Mouse (Mus musculus): ENCODE measurements around the gene Acoxl.

Gene Acoxl

DNA sequence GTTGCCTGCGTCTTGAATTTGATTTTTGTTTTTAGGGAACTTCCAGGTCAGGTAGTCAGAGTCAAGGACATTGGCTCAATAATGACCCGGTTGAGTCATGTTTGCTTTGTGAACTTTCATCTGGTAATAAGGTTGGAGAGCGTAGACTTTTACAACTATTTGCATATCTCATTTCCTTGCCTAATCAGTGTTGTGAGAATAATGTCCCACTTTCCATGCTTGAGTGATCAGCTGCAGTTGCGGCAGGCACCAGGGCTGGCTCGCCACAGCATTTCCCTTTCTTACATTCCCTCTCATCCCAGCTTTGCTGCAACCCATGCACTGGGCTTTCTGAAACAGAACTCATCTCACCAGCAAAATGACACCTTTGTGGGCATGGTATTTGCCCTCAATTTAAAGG is 59.0 kb downstream of the Acoxl start:
- peak; percentile 32 for DNase-seq

GRCm38 (mm10) chr2:127904918-127905317 is 66.2 kb downstream of the Acoxl start:
- DNase-seq: no peak

- DNase-seq: no peak
Measured at GRCm38 (mm10) chr2:127906973-127907678, 68.5 kb downstream of the Acoxl start.

GRCm38 (mm10) chr2:127907679-127908042 is 69.0 kb downstream of the Acoxl start:
- no peak for DNase-seq

DNA sequence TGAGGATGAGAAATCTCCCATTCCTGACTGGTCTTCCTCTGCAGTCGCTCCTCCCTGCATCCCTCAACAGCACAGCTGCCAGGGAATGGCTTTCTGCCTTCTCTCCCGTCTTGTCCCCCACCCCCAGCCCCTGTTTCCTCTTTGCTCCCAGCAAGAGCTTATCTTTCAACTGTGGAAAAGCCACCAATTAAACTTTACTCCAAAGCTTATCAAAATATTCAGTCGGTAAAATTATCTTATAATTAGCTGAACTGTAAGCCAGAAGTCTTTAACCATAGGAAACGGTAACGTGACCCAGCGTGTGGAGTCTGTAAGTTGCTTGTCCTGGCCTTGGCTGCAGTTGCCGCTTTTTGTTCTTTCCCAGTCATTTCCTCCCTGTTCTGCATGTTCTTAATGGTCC is 70.2 kb downstream of the Acoxl start:
- DNase-seq: no peak

- DNase-seq: no peak
Measured at GRCm38 (mm10) chr2:127909790-127910189, 71.1 kb downstream of the Acoxl start.

DNA sequence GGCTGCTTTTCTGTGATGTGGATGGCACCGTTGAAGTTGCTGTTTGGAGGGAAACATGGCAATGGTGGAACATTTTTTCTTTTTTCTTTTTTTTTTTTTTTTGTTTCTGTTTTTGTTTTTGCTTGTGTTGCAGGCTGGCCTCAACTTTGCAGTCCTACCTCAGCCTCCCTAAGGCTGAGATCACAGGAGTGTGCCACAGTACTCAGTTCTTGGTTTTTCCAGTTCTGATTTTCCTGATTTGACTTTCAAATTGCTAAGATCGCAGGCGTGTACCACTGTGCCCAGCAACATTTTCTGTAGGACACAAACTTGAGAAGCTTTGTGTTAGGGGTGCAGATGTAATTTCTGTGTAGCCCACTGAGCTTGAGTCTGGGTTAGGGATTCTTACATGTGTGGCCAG is 72.9 kb downstream of the Acoxl start:
- no peak for DNase-seq

DNA sequence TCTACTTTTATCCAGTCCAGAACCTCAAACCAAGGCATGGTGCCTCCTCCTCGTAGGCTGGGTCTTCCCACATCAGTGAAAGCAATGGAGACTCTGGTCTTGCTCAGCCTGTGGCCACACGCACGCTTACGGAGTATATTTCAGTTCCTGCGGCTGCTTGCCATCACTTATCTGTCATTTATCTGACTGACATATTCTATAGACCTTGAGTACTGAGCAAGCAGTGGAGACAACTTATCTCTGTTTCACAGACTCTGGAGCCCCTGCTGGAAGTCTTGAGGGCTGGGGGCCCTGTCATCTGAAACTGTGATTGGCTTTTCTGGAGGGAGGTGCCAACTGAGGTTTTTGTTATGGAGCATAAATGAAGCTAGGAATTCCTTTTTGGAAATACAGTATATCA is 75.4 kb downstream of the Acoxl start:
- no peak for DNase-seq

GRCm38 (mm10) chr2:127916804-127917410 is 78.2 kb downstream of the Acoxl start:
- DNase-seq: no peak

DNA sequence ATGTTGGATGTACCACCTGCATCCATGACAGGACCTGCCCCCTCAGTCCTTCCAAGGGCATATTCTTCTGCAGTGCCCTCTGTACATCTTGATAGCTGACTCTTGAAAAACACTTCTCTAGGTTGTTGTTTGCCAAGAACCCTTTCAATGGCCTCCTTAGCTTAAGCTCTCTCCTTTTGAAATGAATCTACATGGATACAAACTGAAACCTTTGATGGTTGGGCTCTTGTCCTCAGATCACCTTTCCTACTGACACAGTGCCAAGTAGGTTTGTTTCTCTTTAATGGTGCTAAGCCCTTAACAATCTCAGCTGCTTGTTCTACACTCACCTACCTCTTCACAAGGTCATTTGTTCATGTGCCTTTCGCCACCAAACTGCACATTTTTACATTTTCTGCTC is 81.1 kb downstream of the Acoxl start:
- DNase-seq: peak; percentile 10

DNA sequence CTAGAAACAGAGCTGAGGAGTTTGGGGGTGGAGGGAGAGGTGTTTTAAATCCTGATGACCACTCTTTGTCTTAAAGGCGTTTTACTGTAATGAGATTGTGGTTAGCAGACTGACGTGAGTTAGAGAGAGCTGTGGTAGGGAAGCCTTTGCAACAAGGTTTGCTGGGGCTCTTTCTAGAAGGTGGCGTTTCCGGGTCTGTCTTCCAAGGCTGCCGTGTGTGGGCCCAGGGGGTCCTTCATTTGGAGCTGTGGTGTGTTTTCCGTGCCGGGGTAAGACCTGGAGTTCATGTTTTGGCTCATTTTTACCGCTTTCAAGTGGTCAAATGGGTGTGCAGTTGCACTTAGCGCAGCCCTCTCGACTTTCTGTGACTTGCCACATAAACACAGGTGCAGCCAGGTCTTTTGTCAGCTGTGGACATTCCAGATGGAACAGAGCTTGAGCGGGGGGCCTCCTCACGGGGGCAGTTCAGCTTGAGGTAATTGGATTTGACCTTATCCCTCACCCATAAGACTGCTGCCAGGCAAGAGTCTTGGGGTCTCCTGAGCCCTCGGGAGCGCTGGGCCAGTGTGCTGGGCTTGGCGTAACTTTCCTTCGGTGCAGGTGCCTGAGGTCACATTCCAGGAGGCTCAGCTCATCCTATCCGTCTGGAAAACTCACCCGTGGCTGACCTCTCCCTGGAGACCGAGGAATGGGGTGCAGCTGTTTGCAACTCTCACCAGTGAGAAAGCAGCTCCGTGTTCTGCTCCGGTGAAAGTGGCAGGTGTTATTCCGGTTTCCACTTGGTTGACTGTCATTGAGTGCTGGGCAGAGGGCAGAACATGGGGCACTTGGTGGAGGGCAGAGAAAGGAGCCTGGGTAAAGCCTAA is 83.6 kb downstream of the Acoxl start:
- peak; percentile 22 for DNase-seq

DNA sequence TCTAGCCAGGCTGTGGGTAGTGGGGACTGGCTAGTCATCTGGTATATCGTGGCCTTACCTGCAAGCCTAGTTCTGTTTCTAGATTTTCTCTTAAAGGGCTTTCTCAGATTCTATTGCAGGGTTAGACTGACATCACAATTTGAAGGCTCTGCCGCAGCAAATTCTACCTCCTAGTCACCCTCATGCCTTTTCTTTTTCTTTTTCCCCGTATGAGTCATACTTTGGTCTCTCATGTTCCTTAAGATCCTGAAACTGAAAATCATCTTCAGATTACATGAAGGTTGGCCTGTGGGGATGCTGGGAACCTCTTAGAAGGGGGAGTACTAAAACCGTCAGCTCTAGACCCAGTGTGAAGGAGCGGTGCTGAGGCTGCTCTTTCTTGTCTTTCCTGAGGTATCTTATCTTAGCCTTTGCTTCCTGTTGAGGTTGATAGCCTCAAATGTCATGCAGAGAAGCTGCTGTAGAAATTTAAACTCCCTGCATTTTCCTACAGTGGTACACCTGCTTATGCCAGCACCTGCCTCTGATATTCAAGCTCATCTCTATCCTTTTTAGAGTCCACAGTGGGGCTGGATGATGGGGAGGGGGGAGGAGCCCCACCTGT is 84.5 kb downstream of the Acoxl start:
- DNase-seq: no peak

DNA sequence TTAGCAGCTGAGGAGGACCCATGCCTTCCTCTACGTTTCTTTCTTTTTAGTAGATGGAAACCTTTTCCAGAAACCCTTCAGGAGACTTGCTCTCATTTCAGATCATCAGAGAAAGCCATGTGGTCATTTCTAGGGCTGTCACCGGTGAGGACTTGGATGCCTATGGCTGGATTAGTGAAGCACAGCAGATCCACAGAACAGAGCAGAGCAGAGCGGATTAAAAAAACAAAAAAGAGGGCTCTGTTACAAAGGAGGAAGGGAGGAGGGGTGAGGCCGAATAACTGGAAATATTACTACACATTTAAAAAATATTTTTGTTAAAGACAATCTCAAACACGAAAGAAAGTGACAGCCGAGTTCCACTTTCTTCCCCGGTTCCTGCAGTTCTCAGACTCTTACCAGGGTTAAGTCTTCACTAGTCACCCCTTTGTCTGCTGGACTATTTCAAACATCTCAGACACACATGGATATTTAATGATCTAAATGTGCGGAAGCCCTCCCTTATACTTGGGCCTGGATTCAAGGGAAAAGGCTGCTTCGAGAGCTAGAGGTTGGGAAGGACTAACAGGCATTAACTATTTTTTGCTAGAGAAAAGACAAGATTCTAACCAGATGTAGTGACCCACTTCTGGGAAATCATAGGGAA is 88.1 kb downstream of the Acoxl start:
- DNase-seq: no peak

DNA sequence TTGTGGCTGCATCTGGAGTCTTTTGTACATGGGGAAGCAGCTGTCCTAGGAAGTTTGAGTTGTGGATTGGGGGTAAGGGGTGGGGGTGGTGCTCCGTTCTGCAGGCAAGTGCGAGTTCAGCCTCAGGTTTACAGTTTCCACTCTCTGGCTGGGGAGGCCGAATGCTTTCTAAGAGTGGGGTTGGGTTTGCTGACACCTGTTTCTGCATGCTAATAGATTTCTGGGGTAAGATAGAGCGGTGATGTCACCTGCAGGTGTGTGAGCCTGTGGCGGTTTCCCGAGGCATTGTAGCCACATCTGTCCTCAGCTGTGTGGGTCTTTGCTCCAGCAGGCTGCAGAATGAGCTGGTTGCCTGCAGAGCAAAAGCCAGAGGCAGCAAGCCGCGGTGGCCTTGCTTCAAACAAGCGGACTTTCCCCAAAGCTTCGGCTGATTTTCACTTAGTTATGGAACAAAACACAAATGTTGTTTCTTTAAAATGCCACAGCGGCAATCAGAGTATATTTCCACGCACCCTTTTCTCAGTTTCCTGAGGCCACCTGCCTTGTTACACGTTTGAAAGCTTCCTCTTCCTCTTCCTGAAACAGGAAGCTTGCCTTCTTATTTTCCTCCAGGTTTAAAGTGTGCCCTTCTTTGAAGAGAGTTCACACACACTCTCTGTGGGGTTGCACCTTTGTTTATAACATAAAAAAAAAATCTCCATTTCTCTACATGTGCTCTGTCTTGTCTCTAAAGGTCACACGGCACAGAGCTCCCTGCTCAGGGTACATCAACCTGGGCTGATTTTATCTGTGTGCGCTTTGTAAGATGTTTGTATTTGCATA is 89.0 kb downstream of the Acoxl start:
- DNase-seq: no peak

GRCm38 (mm10) chr2:127928279-127928678 is 89.6 kb downstream of the Acoxl start:
- no peak for DNase-seq

DNA sequence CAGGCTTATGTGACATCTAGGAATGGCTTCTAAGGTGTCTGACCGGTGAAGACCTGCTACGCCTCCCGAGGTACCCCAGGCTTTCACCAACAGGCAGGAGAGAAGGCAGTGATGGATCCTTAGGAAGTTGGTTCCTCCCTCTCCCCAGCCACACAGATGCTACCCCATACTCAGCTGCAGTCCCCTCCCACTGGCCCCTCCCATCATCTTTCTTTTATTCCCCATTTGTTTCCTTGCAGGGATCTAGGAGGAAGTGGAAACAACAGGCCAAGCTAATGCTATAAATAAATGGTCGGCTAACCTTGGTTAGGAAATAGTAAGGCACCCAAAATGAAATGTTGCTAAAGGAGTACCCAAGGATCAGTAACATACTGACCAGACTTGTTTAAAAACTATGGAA is 90.2 kb downstream of the Acoxl start:
- DNase-seq: no peak

- no peak for DNase-seq
Measured at GRCm38 (mm10) chr2:127929939-127930715, 91.5 kb downstream of the Acoxl start.

GRCm38 (mm10) chr2:127931576-127931975 is 92.9 kb downstream of the Acoxl start:
- no peak for DNase-seq

GRCm38 (mm10) chr2:127933531-127933931 is 94.9 kb downstream of the Acoxl start:
- DNase-seq: no peak

- no peak for DNase-seq
Measured at GRCm38 (mm10) chr2:127937079-127937478, 98.4 kb downstream of the Acoxl start.

DNA sequence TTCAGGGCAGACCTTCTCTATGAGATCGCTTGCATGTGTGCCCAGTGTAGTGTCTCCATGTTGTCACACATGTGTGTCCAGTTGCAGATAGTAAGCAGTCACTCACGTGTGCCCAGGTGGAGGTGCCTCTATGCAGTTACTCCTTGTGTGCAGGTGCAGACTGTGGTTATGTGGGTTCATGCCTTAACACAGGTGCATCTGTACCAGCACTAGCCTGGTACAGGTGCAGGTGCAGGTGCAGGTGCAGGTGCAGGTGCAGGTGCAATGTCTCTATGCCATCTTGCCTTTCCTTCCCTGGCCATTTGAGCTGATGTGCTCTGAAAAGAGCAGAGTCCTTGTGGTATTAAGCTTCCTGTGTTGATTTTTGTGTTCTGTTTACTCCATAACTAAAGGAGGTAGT is 100.5 kb downstream of the Acoxl start:
- DNase-seq: no peak
